Mouse (Mus musculus) MEL (cell line): ENCODE data around the gene BC051019.

ENCODE experiments used
- BHLHE40 ChIP-seq: IDR thresholded peaks from 2 replicates; pipeline ENCODE4 v1.6.1; 2012; ENCODE audit warnings: low read depth, mild to moderate bottlenecking, inconsistent platforms, low read length, improper control_type of control experiment, borderline replicate concordance
- CHD2 ChIP-seq: IDR thresholded peaks from 2 replicates; pipeline ENCODE4 v1.6.1; 2011; ENCODE audit warnings: low read length, improper control_type of control experiment
- CTCF ChIP-seq, 3 experiments: IDR thresholded peaks in 2 of 3; conservative IDR thresholded peaks in 1 of 3; 2 replicates each; pipeline ENCODE4 v1.5.1; 2011 to 2012; ENCODE audit warnings: low read length in 3 of 3, low read depth in 2 of 3, mild to moderate bottlenecking in 2 of 3, improper control_type of control experiment in 1 of 3, inconsistent platforms in 1 of 3, mixed read lengths in 1 of 3, moderate library complexity in 1 of 3; ENCODE audit not compliant: control insufficient read depth in 1 of 3, insufficient read depth in 1 of 3, poor library complexity in 1 of 3, severe bottlenecking in 1 of 3
- EP300 ChIP-seq, 2 experiments: IDR thresholded peaks; 2 replicates each; pipeline ENCODE4 v1.6.1; 2011; ENCODE audit warnings: improper control_type of control experiment in 2 of 2, low read length in 2 of 2, low read depth in 1 of 2, mild to moderate bottlenecking in 1 of 2
- GATA1 ChIP-seq: IDR thresholded peaks from 2 replicates; pipeline ENCODE4 v1.6.1; 2011; ENCODE audit warnings: low read depth, low read length, improper control_type of control experiment
- HCFC1 ChIP-seq: IDR thresholded peaks from 2 replicates; pipeline ENCODE4 v1.6.1; 2012; ENCODE audit warnings: low read depth, mild to moderate bottlenecking, inconsistent platforms, low read length, improper control_type of control experiment, moderate library complexity
- NELFE ChIP-seq: IDR thresholded peaks from 2 replicates; pipeline ENCODE4 v1.6.1; 2011; ENCODE audit warnings: low read depth, low read length, improper control_type of control experiment
- POLR2A ChIP-seq, 2 experiments: IDR thresholded peaks; 2 replicates each; pipeline ENCODE4 v1.6.1; 2011 to 2012; ENCODE audit warnings: low read length in 2 of 2, mild to moderate bottlenecking in 2 of 2, control low read depth in 1 of 2, improper control_type of control experiment in 1 of 2, low read depth in 1 of 2, moderate library complexity in 1 of 2; ENCODE audit not compliant: control insufficient read depth in 1 of 2, insufficient read depth in 1 of 2, poor library complexity in 1 of 2
- POLR2AphosphoS2 ChIP-seq: IDR thresholded peaks from 2 replicates; pipeline ENCODE4 v1.6.1; 2011; ENCODE audit warnings: low read length, improper control_type of control experiment
- TBP ChIP-seq: IDR thresholded peaks from 2 replicates; pipeline ENCODE4 v1.8.0; 2011; ENCODE audit warnings: low read depth, low read length, improper control_type of control experiment
- ZKSCAN1 ChIP-seq: IDR thresholded peaks from 2 replicates; pipeline ENCODE4 v1.6.1; 2012; ENCODE audit warnings: low read depth, mild to moderate bottlenecking, inconsistent platforms, low read length, improper control_type of control experiment, moderate library complexity
- ZMIZ1 ChIP-seq: IDR thresholded peaks from 2 replicates; pipeline ENCODE4 v1.6.1; 2012; ENCODE audit warnings: low read depth, mild to moderate bottlenecking, inconsistent platforms, low read length, improper control_type of control experiment, moderate library complexity

GRCm38 (mm10) chr7:109662626-109663025, 61.0 kb downstream of the BC051019 start:
- TF ChIP-seq ZKSCAN1, result no peak
- TF ChIP-seq POLR2AphosphoS2, result no peak
- no peak for TF ChIP-seq NELFE
- no peak for TF ChIP-seq POLR2A (IDR thresholded peaks at IDR 0.05; ENCODE audit: control insufficient read depth in 1 of 2, insufficient read depth in 1 of 2, low read depth in 1 of 2, low read length in 2 of 2, poor library complexity in 1 of 2)
- TF ChIP-seq CTCF (IDR thresholded peaks at IDR 0.05 in 2 of 3, conservative IDR thresholded peaks at IDR 0.05 in 1 of 3; ENCODE audit: control insufficient read depth in 1 of 3, insufficient read depth in 1 of 3, low read depth in 2 of 3, low read length in 3 of 3, poor library complexity in 1 of 3, severe bottlenecking in 1 of 3), result no peak
- TF ChIP-seq TBP, result no peak
- TF ChIP-seq CHD2, result no peak
- TF ChIP-seq EP300 (IDR thresholded peaks at IDR 0.05; ENCODE audit: low read depth in 1 of 2, low read length in 2 of 2), result no peak
- TF ChIP-seq BHLHE40, result no peak
- TF ChIP-seq GATA1, result no peak
- TF ChIP-seq HCFC1, result no peak
- no peak for TF ChIP-seq ZMIZ1
